Mouse (Mus musculus) kidney, embryonic 14.5 days (tissue): ENCODE data around the gene Car11. TPM values are rescaled to one million over a fixed set of nuclear protein-coding genes. Genes with fewer than 3 reads are reported as not detected.
A peak's percentile ranks its signal among the peaks of the same experiment; 100 is the strongest.
"Not testable (repeated sequence)": the region's sequence is repeated elsewhere in the genome, so short reads cannot be mapped to it uniquely, and the experiment has no call there.

Experiments used
- ATAC-seq: fragments of 200-750 bp; cut with Nextera tagmentation; 2 replicates; pipeline ENCODE4 v1.8.0; 2017; ENCODE audit warnings: moderate number of reproducible peaks, mild to moderate bottlenecking, moderate TSS enrichment, moderate library complexity; ENCODE audit not compliant: low FRiP score, low TSS enrichment
- H3K27ac ChIP-seq: fragments of 300-500 bp; sonication (generic); 2 replicates; pipeline ENCODE4 v1.5.1; 2014; ENCODE audit warnings: low read depth, mild to moderate bottlenecking, low read length, moderate library complexity, mixed read lengths
- H3K27me3 ChIP-seq: fragments of 300-500 bp; sonication (generic); 2 replicates; pipeline ENCODE4 v1.6.1; 2014; ENCODE audit warnings: mild to moderate bottlenecking, low read length; ENCODE audit not compliant: control insufficient read depth, insufficient read depth
- H3K36me3 ChIP-seq: fragments of 300-500 bp; sonication (generic); 2 replicates; pipeline ENCODE4 v1.6.1; 2014; ENCODE audit warnings: low read length, mixed read lengths; ENCODE audit not compliant: control insufficient read depth, insufficient read depth
- H3K4me1 ChIP-seq: fragments of 300-500 bp; sonication (generic); 2 replicates; pipeline ENCODE4 v1.6.1; 2014; ENCODE audit warnings: low read length, mixed read lengths; ENCODE audit not compliant: control insufficient read depth, insufficient read depth
- H3K4me2 ChIP-seq: fragments of 300-500 bp; sonication (generic); replicated peaks from 2 replicates; pipeline ENCODE4 v1.6.1; 2014; ENCODE audit warnings: low read depth, mild to moderate bottlenecking, low read length
- H3K4me3 ChIP-seq: fragments of 300-500 bp; sonication (generic); 2 replicates; pipeline ENCODE4 v1.5.1; 2014; ENCODE audit warnings: mild to moderate bottlenecking, low read length
- H3K9ac ChIP-seq: fragments of 300-500 bp; sonication (generic); 2 replicates; pipeline ENCODE4 v1.6.1; 2014; ENCODE audit warnings: low read depth, mild to moderate bottlenecking, low read length, moderate library complexity
- H3K9me3 ChIP-seq: fragments of 300-500 bp; sonication (generic); 2 replicates; pipeline ENCODE4 v1.6.1; 2016; ENCODE audit warnings: low read length; ENCODE audit not compliant: control insufficient read depth
- WGBS: fragments of 180-500 bp; shearing (Covaris S2); extraction: QIAGEN DNeasy Blood & Tissue Kit; methylation state at CpG from one replicate; pipeline ENCODE4 v1.1.7; 2014; 5-methylcytosine and 5-hydroxymethylcytosine counted together
- polyA plus RNA-seq: library from polyadenylated mRNA; unstranded; fragments of >200 nt; fragmentation: Nextera tagmentation; extraction: Ambion mirVana; gene quantifications from 2 replicates; pipeline ENCODE4 v1.2.1, GENCODE M21; 2014

Car11 gene
- polyA plus RNA-seq, result 6.9 and 11.9 TPM in 2 replicates

GRCm38 (mm10) chr7:45699523-45700141 is at the start of gene Car11:
Gene Car11, plus strand, starts transcription at chr7:45699843.
- Histone ChIP-seq H3K36me3 (no peaks in the 10 kb centered on the region), H3K27me3 (peaks cover 12% of the 10 kb centered on the region)

GRCm38 (mm10) chr7:45650484-45650883 is 49.2 kb upstream of the Car11 start:
- WGBS, result 96% methylated on average over 18 of the region's 20 CpGs
- not testable (repeated sequence) for H3K27me3 ChIP-seq, H3K4me2 ChIP-seq, H3K9me3 ChIP-seq, H3K27ac ChIP-seq, H3K9ac ChIP-seq, H3K4me1 ChIP-seq, H3K36me3 ChIP-seq, ATAC-seq, H3K4me3 ChIP-seq

More at GRCm38 (mm10) chr7:45699523-45700141, at the start of gene Car11:
- 2% methylated on average over 36 of the region's 36 CpGs for WGBS
- Histone ChIP-seq H3K4me1 (peaks cover 21% of the 10 kb centered on the region), H3K4me3 (peak within 1 kb of the TSS; percentile 44), H3K9me3 (no peaks in the 10 kb centered on the region), H3K9ac (peak within 1 kb of the TSS; percentile 53), H3K27ac (no peak within 1 kb of the TSS), H3K4me2 (peak within 1 kb of the TSS; percentile 92)
- ATAC-seq, result no peak

- Histone ChIP-seq H3K27me3 (no peaks in the 10 kb centered on the region), H3K4me1 (no peaks in the 10 kb centered on the region), H3K27ac (no peak overlapping the region), H3K9ac (no peak overlapping the region), H3K4me3 (no peak overlapping the region), H3K9me3 (no peaks in the 10 kb centered on the region), H3K4me2 (peak overlapping the region; percentile 18; the same call in 1 of the 2 replicates), H3K36me3 (no peaks in the 10 kb centered on the region)
- whole genome bisulfite sequencing, result 41% methylated on average over 17 of the region's 17 CpGs
- no peak for ATAC-seq
These were observed 45.1 kb upstream of the Car11 start for GRCm38 (mm10) chr7:45654424-45655047.

GRCm38 (mm10) chr7:45660746-45661478 is 38.7 kb upstream of the Car11 start:
- H3K9ac ChIP-seq, result no peak overlapping the region
- H3K4me2 ChIP-seq, result no peak overlapping the region
- no peak overlapping the region for H3K27ac ChIP-seq
- no peaks in the 10 kb centered on the region for H3K36me3 ChIP-seq
- peaks cover 17% of the 10 kb centered on the region; the same call in 1 of the 2 replicates for H3K4me1 ChIP-seq
- WGBS, result 69% methylated on average over 11 of the region's 11 CpGs
- no peak for ATAC-seq
- no peaks in the 10 kb centered on the region for H3K9me3 ChIP-seq
- H3K27me3 ChIP-seq, result no peaks in the 10 kb centered on the region
- no peak overlapping the region for H3K4me3 ChIP-seq

- not testable (repeated sequence) for H3K27ac ChIP-seq, H3K4me2 ChIP-seq, ATAC-seq, H3K9ac ChIP-seq, H3K9me3 ChIP-seq, H3K36me3 ChIP-seq, H3K27me3 ChIP-seq, H3K4me3 ChIP-seq
- peaks cover 17% of the 10 kb centered on the region; the same call in 1 of the 2 replicates for H3K4me1 ChIP-seq
- 93% methylated on average over 6 of the region's 6 CpGs for WGBS
These were observed 37.9 kb upstream of the Car11 start for GRCm38 (mm10) chr7:45661702-45662101.

- WGBS, result 47% methylated on average over 13 of the region's 13 CpGs
- Histone ChIP-seq H3K27ac (no peak overlapping the region), H3K4me2 (no peak overlapping the region), H3K9ac (no peak overlapping the region), H3K4me1 (peaks cover 24% of the 10 kb centered on the region; the same call in 1 of the 2 replicates), H3K36me3 (no peaks in the 10 kb centered on the region), H3K9me3 (no peaks in the 10 kb centered on the region), H3K4me3 (no peak overlapping the region), H3K27me3 (no peaks in the 10 kb centered on the region)
- ATAC-seq, result no peak; the same call in 1 of the 2 replicates
These were observed 34.1 kb upstream of the Car11 start for GRCm38 (mm10) chr7:45665303-45666138.

- no peaks in the 10 kb centered on the region for H3K27me3 ChIP-seq
- H3K9me3 ChIP-seq, result no peaks in the 10 kb centered on the region
- H3K36me3 ChIP-seq, result no peaks in the 10 kb centered on the region
- H3K4me3 ChIP-seq, result no peak within 1 kb of the TSS
- no peak within 1 kb of the TSS for H3K9ac ChIP-seq
- no peak for ATAC-seq
- 80% methylated on average over 7 of the region's 7 CpGs for WGBS
- peaks cover 20% of the 10 kb centered on the region; the same call in 1 of the 2 replicates for H3K4me1 ChIP-seq
- no peak within 1 kb of the TSS for H3K4me2 ChIP-seq
- no peak within 1 kb of the TSS for H3K27ac ChIP-seq
These were observed 33.5 kb upstream of the Car11 start, which contains the start of gene Fut2 for GRCm38 (mm10) chr7:45666161-45666560. Gene Fut2, minus strand, starts transcription at chr7:45666394.

GRCm38 (mm10) chr7:45667761-45668160 is 31.9 kb upstream of the Car11 start:
- H3K27ac ChIP-seq, result no peak overlapping the region
- H3K4me3 ChIP-seq, result no peak overlapping the region
- ATAC-seq, result no peak
- H3K9me3 ChIP-seq, result no peaks in the 10 kb centered on the region
- no peak overlapping the region for H3K9ac ChIP-seq
- no peaks in the 10 kb centered on the region for H3K36me3 ChIP-seq
- H3K27me3 ChIP-seq, result no peaks in the 10 kb centered on the region
- peaks cover 20% of the 10 kb centered on the region; the same call in 1 of the 2 replicates for H3K4me1 ChIP-seq
- H3K4me2 ChIP-seq, result no peak overlapping the region
- WGBS, result 86% methylated on average over 14 of the region's 14 CpGs
